Mouse (Mus musculus) retina, postnatal 7 days (tissue): ENCODE results near the gene Pilrb1.
"Not testable (repeated sequence)": the region's sequence is repeated elsewhere in the genome, so short reads cannot be mapped to it uniquely, and the experiment has no call there.

ENCODE experiments used
- DNase-seq: peaks from one replicate; pipeline ENCODE4 v3.0.0-alpha.2; 2012; ENCODE audit warnings: low read depth, low spot score

Pilrb1 gene

GRCm38 (mm10) chr5:137857960-137858710 is at the start of gene Pilrb1:
Pilrb1 (minus strand) TSS chr5:137858106.
- DNase-seq: not testable (repeated sequence)

- DNase-seq: no peak
Observed at GRCm38 (mm10) chr5:137897812-137898211, 39.9 kb upstream of the Pilrb1 start.

- DNase-seq: no peak
Observed at GRCm38 (mm10) chr5:137892954-137893353, 35.0 kb upstream of the Pilrb1 start.

- DNase-seq: no peak
Observed at GRCm38 (mm10) chr5:137887666-137888065, 29.8 kb upstream of the Pilrb1 start.

GRCm38 (mm10) chr5:137885894-137886293 is 28.0 kb upstream of the Pilrb1 start:
- DNase-seq: peak; percentile 49

GRCm38 (mm10) chr5:137883345-137883744 is 25.4 kb upstream of the Pilrb1 start:
- no peak for DNase-seq

- DNase-seq: no peak
Observed at GRCm38 (mm10) chr5:137882922-137883321, 25.0 kb upstream of the Pilrb1 start.

GRCm38 (mm10) chr5:137877860-137878259 is 20.0 kb upstream of the Pilrb1 start:
- DNase-seq: no peak

- DNase-seq: no peak
Observed at GRCm38 (mm10) chr5:137875054-137875453, 17.1 kb upstream of the Pilrb1 start.

- DNase-seq: not testable (repeated sequence)
Observed at GRCm38 (mm10) chr5:137872381-137872702, 14.4 kb upstream of the Pilrb1 start.

- not testable (repeated sequence) for DNase-seq
Observed at GRCm38 (mm10) chr5:137871644-137872380, 13.9 kb upstream of the Pilrb1 start, which contains the start of gene Pilrb2. Pilrb2 (minus strand) TSS chr5:137871815.

- not testable (repeated sequence) for DNase-seq
Observed at GRCm38 (mm10) chr5:137868600-137868999, 10.7 kb upstream of the Pilrb1 start.

- DNase-seq: not testable (repeated sequence)
Observed at GRCm38 (mm10) chr5:137864008-137864407, 6.1 kb upstream of the Pilrb1 start.

GRCm38 (mm10) chr5:137856870-137857269 is 1.0 kb downstream of the Pilrb1 start:
- not testable (repeated sequence) for DNase-seq

- DNase-seq: not testable (repeated sequence)
Observed at GRCm38 (mm10) chr5:137854907-137855306, 3.0 kb downstream of the Pilrb1 start.

- DNase-seq: not testable (repeated sequence)
Observed at GRCm38 (mm10) chr5:137850313-137850712, 7.6 kb downstream of the Pilrb1 start.

- not testable (repeated sequence) for DNase-seq
Observed at GRCm38 (mm10) chr5:137837110-137837509, 20.8 kb downstream of the Pilrb1 start.

- DNase-seq: no peak
Observed at GRCm38 (mm10) chr5:137836611-137837010, 21.3 kb downstream of the Pilrb1 start.

- DNase-seq: not testable (repeated sequence)
Observed at GRCm38 (mm10) chr5:137835966-137836520, 21.9 kb downstream of the Pilrb1 start, which contains the start of gene Pilra. Pilra (minus strand) TSS chr5:137836281.

- no peak for DNase-seq
Observed at GRCm38 (mm10) chr5:137833500-137833899, 24.4 kb downstream of the Pilrb1 start.

- DNase-seq: no peak
Observed at GRCm38 (mm10) chr5:137831506-137831905, 26.4 kb downstream of the Pilrb1 start.

GRCm38 (mm10) chr5:137831106-137831505 is 26.8 kb downstream of the Pilrb1 start:
- DNase-seq: no peak
